Mouse (Mus musculus) liver, embryonic 14 days (tissue): ENCODE results near the gene Bcl2l11. TPM values are rescaled to one million over a fixed set of nuclear protein-coding genes. Genes with fewer than 3 reads are reported as not detected.

ENCODE experiments used
- polyA plus RNA-seq: library from polyadenylated mRNA; depleted of rRNA; stranded (reverse); fragments of >200 nt; gene quantifications from 2 replicates; pipeline ENCODE4 v1.2.3, GENCODE M21; 2012; rRNA removed

The Bcl2l11 gene
- 4.7 and 4.8 TPM in 2 replicates for polyA plus RNA-seq

DNA sequence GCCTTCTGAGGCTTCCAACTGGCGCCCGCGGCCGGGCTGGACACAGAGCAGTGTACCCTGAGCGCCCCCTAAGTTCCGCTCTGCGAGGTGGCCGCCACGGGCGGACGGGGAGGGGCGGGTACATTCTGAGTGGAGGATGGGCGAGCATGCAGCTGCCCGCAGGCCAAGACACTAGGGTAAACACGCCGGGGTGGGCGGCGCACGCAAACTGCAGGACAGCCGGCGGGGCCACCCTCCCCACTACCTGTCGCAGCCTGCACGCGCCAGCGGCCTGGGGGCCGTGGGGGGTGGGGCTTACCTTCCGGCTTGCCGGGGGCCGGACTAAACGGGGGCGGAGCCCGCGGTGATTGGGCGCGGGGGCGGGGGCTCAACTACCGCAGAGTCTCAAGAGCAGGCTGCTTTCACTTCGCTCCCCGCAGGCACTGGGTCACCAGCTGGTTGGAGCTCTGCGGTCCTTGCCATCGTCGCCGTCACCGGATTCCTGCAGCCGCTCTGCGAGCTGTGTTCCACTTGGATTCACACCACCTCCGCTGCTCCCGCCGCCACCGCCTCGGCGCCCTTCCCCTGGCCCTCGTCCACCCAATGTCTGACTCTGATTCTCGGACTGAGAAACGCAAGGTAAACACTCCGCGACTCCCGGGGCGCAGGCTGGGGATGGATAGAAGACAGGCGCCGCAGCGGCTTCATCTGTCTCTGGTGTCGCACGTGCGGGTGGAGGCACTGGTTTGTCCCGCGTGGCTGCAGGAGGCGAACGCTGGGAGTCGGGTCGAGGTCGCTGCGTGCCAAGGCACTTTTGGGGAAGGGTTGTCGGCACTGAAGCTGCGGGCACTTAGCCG, at the start of gene Bcl2l11:
Gene Bcl2l11, plus strand, starts transcription at position 404 of the 836 bp plus-strand sequence.

